Mouse (Mus musculus) kidney, embryonic 14.5 days (tissue): Measurements from ENCODE around the gene Cse1l. TPM values are rescaled to one million over a fixed set of nuclear protein-coding genes. Genes with fewer than 3 reads are reported as not detected.

ENCODE experiments used
- polyA plus RNA-seq: library from polyadenylated mRNA; unstranded; fragments of >200 nt; fragmentation: Nextera tagmentation; extraction: Ambion mirVana; gene quantifications from 2 replicates; pipeline ENCODE4 v1.2.1, GENCODE M21; 2014

Gene Cse1l
- polyA plus RNA-seq, 1 experiment from 2014 or later: 187 TPM

Other genes with a start within 250 kb of the Cse1l start
- 12.9 and 16.9 TPM in 2 replicates for gene Prex1, start 192.2 kb upstream of the Cse1l start, polyA plus RNA-seq
- 9.1 and 10.1 TPM in 2 replicates for gene Trp53rkb, start 113.5 kb upstream of the Cse1l start, polyA plus RNA-seq
- 2.8 and 5.6 TPM in 2 replicates for gene Arfgef2, start 100.5 kb upstream of the Cse1l start, polyA plus RNA-seq
- 43.2 and 81.7 TPM in 2 replicates for gene Stau1, start 90.3 kb downstream of the Cse1l start, polyA plus RNA-seq
- 43.5 and 55.8 TPM in 2 replicates for gene Ddx27, start 109.2 kb downstream of the Cse1l start, polyA plus RNA-seq
- 4.3 and 10.5 TPM in 2 replicates for gene Znfx1, start 157.0 kb downstream of the Cse1l start, polyA plus RNA-seq